Mouse (Mus musculus): Measurements from ENCODE around the gene C9.

DNA sequence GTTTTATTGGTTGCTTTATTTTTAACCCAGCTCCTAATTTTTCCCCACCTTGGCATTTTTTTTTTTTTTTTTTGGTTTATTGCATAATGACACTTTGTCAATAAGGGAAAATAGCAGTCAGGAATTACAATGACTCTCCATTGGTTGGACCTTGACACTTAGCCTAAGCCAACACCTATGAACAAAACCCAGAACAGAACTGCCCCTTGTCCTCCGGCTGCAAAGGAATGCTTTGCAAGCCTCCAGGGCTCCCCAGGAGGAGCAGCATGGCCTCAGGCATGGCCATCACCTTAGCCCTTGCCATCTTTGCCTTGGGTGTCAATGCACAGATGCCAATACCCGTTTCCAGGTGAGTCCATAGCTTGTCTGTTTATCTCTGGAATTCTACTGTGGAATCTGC, at the start of gene C9:
- no peak for TF ChIP-seq POLR2A (IDR thresholded peaks at IDR 0.05; ENCODE audit: borderline replicate concordance, extremely low read depth, insufficient read depth, insufficient read length, poor library complexity, severe bottlenecking)
- no peak for TF ChIP-seq CTCF (IDR thresholded peaks at IDR 0.05; ENCODE audit: borderline replicate concordance, extremely low read depth, insufficient read depth, insufficient read length)
